Mouse (Mus musculus): Measurements from ENCODE around the gene Skida1.

The Skida1 gene

GRCm38 (mm10) chr2:18038895-18039371 lies 9.9 kb downstream of the Skida1 start:
- no peak for DNase-seq (ENCODE audit: low spot score)

GRCm38 (mm10) chr2:18038141-18038752 lies 10.6 kb downstream of the Skida1 start:
- DNase-seq (ENCODE audit: low spot score): no peak

- DNase-seq (ENCODE audit: low spot score): no peak
Measured at GRCm38 (mm10) chr2:18037491-18037890, 11.4 kb downstream of the Skida1 start, which contains the start of gene A930004D18Rik. Gene A930004D18Rik, minus strand, starts transcription at chr2:18037737.

- no peak for DNase-seq (ENCODE audit: low spot score)
Measured at GRCm38 (mm10) chr2:18034371-18035250, 14.2 kb downstream of the Skida1 start.

- DNase-seq (ENCODE audit: low spot score): no peak
Measured at GRCm38 (mm10) chr2:18033166-18034108, 15.4 kb downstream of the Skida1 start.

GRCm38 (mm10) chr2:18032538-18032895 lies 16.3 kb downstream of the Skida1 start:
- no peak for DNase-seq (ENCODE audit: low spot score)

- peak; percentile 84 for DNase-seq (ENCODE audit: low spot score)
Measured at GRCm38 (mm10) chr2:18031831-18032537, 16.9 kb downstream of the Skida1 start.

- DNase-seq (ENCODE audit: low spot score): peak; percentile 69
Measured at GRCm38 (mm10) chr2:18031271-18031821, 17.5 kb downstream of the Skida1 start.

GRCm38 (mm10) chr2:18030581-18030980 lies 18.3 kb downstream of the Skida1 start:
- peak; percentile 84 for DNase-seq (ENCODE audit: low spot score)

- DNase-seq (ENCODE audit: low spot score): no peak
Measured at GRCm38 (mm10) chr2:18029656-18030055, 19.2 kb downstream of the Skida1 start.

- peak; percentile 80 for DNase-seq (ENCODE audit: low spot score)
Measured at GRCm38 (mm10) chr2:18028140-18029021, 20.5 kb downstream of the Skida1 start.

- DNase-seq (ENCODE audit: low spot score): peak; percentile 96
Measured at GRCm38 (mm10) chr2:18027448-18028139, 21.3 kb downstream of the Skida1 start.

GRCm38 (mm10) chr2:18026116-18026947 lies 22.5 kb downstream of the Skida1 start:
- DNase-seq (ENCODE audit: low spot score): peak; percentile 81

GRCm38 (mm10) chr2:18025781-18026115 lies 23.1 kb downstream of the Skida1 start:
- DNase-seq (ENCODE audit: low spot score): no peak

GRCm38 (mm10) chr2:18025116-18025515 lies 23.7 kb downstream of the Skida1 start:
- DNase-seq (ENCODE audit: low spot score): no peak

- DNase-seq (ENCODE audit: low spot score): no peak
Measured at GRCm38 (mm10) chr2:18022886-18023285, 26.0 kb downstream of the Skida1 start.

- DNase-seq (ENCODE audit: low spot score): no peak
Measured at GRCm38 (mm10) chr2:18019122-18019521, 29.7 kb downstream of the Skida1 start.

- DNase-seq (ENCODE audit: low spot score): no peak
Measured at GRCm38 (mm10) chr2:18017321-18017720, 31.5 kb downstream of the Skida1 start.

- DNase-seq (ENCODE audit: low spot score): no peak
Measured at GRCm38 (mm10) chr2:18016639-18017038, 32.2 kb downstream of the Skida1 start.
